Mouse (Mus musculus): ENCODE measurements around the gene Prph2.

DNA sequence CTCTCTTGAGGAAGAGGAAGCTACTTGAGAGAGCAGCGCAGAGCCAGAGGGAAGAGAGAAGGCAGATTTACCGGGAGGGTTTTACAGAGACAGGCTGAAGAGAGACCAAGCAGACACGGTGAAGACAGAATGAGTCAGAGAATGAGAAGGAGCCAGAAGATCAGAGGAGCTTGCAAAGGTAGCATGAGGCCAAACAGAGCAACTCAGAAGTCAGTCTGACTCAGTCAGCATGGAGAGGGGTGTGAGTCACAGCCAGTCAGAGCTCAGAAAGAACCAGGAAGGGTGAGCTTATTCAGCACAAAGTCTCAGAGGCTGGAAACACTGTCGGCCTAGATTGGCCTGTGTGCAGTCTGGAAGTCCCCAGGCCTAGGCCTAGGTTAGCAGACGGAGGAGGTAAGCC, 22.7 kb downstream of the Prph2 start:
- TF ChIP-seq CTCF (IDR thresholded peaks at IDR 0.05; ENCODE audit: low read depth, low read length) (no peak), POLR2A (IDR thresholded peaks at IDR 0.05; ENCODE audit: borderline replicate concordance, low read depth, low read length) (no peak)

Data from bone marrow macrophage, adult 2 months (primary cell).